Mouse (Mus musculus): ENCODE measurements around the gene Sprr3. TPM values are rescaled to one million over a fixed set of nuclear protein-coding genes. Genes with fewer than 3 reads are reported as not detected.

Sprr3 gene
- polyA plus RNA-seq, 1 experiment = 0.19 TPM

- Histone ChIP-seq H3K4me3 (ENCODE audit: low read depth, low read length) (no peak within 1 kb of the TSS), H3K4me1 (ENCODE audit: control insufficient read depth, insufficient read depth, insufficient read length, low read length) (no peaks in the 10 kb centered on the region), H3K36me3 (ENCODE audit: control insufficient read depth, insufficient read depth, low read length) (no peaks in the 10 kb centered on the region), H3K27me3 (ENCODE audit: control insufficient read depth, insufficient read depth, low read length) (no peaks in the 10 kb centered on the region), H3K27ac (ENCODE audit: insufficient read depth, low read depth, low read length) (no peak within 1 kb of the TSS)
- TF ChIP-seq CTCF (IDR thresholded peaks at IDR 0.05; ENCODE audit: extremely low read depth, insufficient read length, insufficient replicate concordance, low read depth, low read length) = no peak
- no peak for TF ChIP-seq POLR2A (IDR thresholded peaks at IDR 0.05; ENCODE audit: low read depth, low read length)
- 87% methylated on average over 2 of the region's 2 CpGs for WGBS
Observed at GRCm38 (mm10) chr3:92417782-92418181, 40.7 kb downstream of the Sprr3 start, which contains the start of gene Sprr2j-ps. Gene Sprr2j-ps (plus strand): TSS chr3:92418082.

GRCm38 (mm10) chr3:92407691-92408090, 50.8 kb downstream of the Sprr3 start, which contains the start of gene Sprr2i:
Gene Sprr2i (plus strand): TSS chr3:92407991.
- Histone ChIP-seq H3K27ac (ENCODE audit: insufficient read depth, low read depth, low read length) (no peak within 1 kb of the TSS), H3K27me3 (ENCODE audit: control insufficient read depth, insufficient read depth, low read length) (no peaks in the 10 kb centered on the region), H3K4me3 (ENCODE audit: low read depth, low read length) (no peak within 1 kb of the TSS), H3K4me1 (ENCODE audit: control insufficient read depth, insufficient read depth, insufficient read length, low read length) (no peaks in the 10 kb centered on the region), H3K36me3 (ENCODE audit: control insufficient read depth, insufficient read depth, low read length) (no peaks in the 10 kb centered on the region)
- WGBS = 87% methylated on average over 2 of the region's 2 CpGs
- TF ChIP-seq POLR2A (IDR thresholded peaks at IDR 0.05; ENCODE audit: low read depth, low read length) = no peak
- no peak for TF ChIP-seq CTCF (IDR thresholded peaks at IDR 0.05; ENCODE audit: extremely low read depth, insufficient read length, insufficient replicate concordance, low read depth, low read length)

Other genes with a start within 250 kb of the Sprr3 start
- 62.1 and 77.3 TPM in 2 replicates for gene Sprr2a1, start 242.9 kb downstream of the Sprr3 start, polyA plus RNA-seq (2012; rRNA removed)
- gene Sprr2a2, start 242.8 kb downstream of the Sprr3 start, polyA plus RNA-seq (2012; rRNA removed) = 35,085 and 54,275 TPM in 2 replicates
- gene Sprr2a3, start 173.3 kb downstream of the Sprr3 start, polyA plus RNA-seq (2012; rRNA removed) = 208 and 247 TPM in 2 replicates
- gene Sprr2b, start 142.1 kb downstream of the Sprr3 start, polyA plus RNA-seq (2012; rRNA removed) = not detected in 2 replicates
- gene Sprr2d, start 119.6 kb downstream of the Sprr3 start, polyA plus RNA-seq (2012; rRNA removed) = not detected in 2 replicates
- gene Sprr2e, start 106.6 kb downstream of the Sprr3 start, polyA plus RNA-seq (2012; rRNA removed) = not detected in 2 replicates
- gene Sprr2f, start 93.5 kb downstream of the Sprr3 start, polyA plus RNA-seq (2012; rRNA removed) = not detected in 2 replicates
- not detected in 2 replicates for gene Sprr2h, start 73.0 kb downstream of the Sprr3 start, polyA plus RNA-seq (2012; rRNA removed)
- gene Sprr2i, start 50.7 kb downstream of the Sprr3 start, polyA plus RNA-seq (2012; rRNA removed) = not detected in 2 replicates
- gene Sprr2j-ps, start 40.6 kb downstream of the Sprr3 start, polyA plus RNA-seq (2012; rRNA removed) = not detected in 2 replicates
- 3.7 and 8.0 TPM in 2 replicates for gene Gm9774, start 29.3 kb downstream of the Sprr3 start, polyA plus RNA-seq (2012; rRNA removed)
- not detected in 2 replicates for gene Sprr2k, start 26.1 kb downstream of the Sprr3 start, polyA plus RNA-seq (2012; rRNA removed)
- not detected in 2 replicates for gene Sprr1b, start 19.9 kb downstream of the Sprr3 start, polyA plus RNA-seq (2012; rRNA removed)
- gene Sprr1a, start 27.2 kb upstream of the Sprr3 start, polyA plus RNA-seq (2012; rRNA removed) = 43.3 and 86.0 TPM in 2 replicates
- gene Sprr4, start 41.8 kb upstream of the Sprr3 start, polyA plus RNA-seq (2012; rRNA removed) = not detected in 2 replicates
- gene 2310046K23Rik, start 75.8 kb upstream of the Sprr3 start, polyA plus RNA-seq (2012; rRNA removed) = not detected in 2 replicates
- gene Ivl, start 115.0 kb upstream of the Sprr3 start, polyA plus RNA-seq (2012; rRNA removed) = 0.34 TPM in 1 of 2 replicates, not detected in the other
- gene Smcp, start 130.3 kb upstream of the Sprr3 start, polyA plus RNA-seq (2012; rRNA removed) = 0.62 TPM in 1 of 2 replicates, not detected in the other
- not detected in 2 replicates for gene 2210017I01Rik, start 148.8 kb upstream of the Sprr3 start, polyA plus RNA-seq (2012; rRNA removed)
- not detected in 2 replicates for gene Lce6a, start 162.9 kb upstream of the Sprr3 start, polyA plus RNA-seq (2012; rRNA removed)
- not detected in 2 replicates for gene Lce1a1, start 189.6 kb upstream of the Sprr3 start, polyA plus RNA-seq (2012; rRNA removed)
- gene Lce1b, start 198.2 kb upstream of the Sprr3 start, polyA plus RNA-seq (2012; rRNA removed) = not detected in 2 replicates
- gene Lce1a2, start 211.6 kb upstream of the Sprr3 start, polyA plus RNA-seq (2012; rRNA removed) = not detected in 2 replicates
- gene Lce1c, start 220.5 kb upstream of the Sprr3 start, polyA plus RNA-seq (2012; rRNA removed) = not detected in 2 replicates
- gene Lce1d, start 228.5 kb upstream of the Sprr3 start, polyA plus RNA-seq (2012; rRNA removed) = not detected in 2 replicates